Mouse (Mus musculus): ENCODE data around the gene Elavl3. TPM values are rescaled to one million over a fixed set of nuclear protein-coding genes. Genes with fewer than 3 reads are reported as not detected.

The Elavl3 gene
- polyA plus RNA-seq (2014; fragmentation: Illumina TruSeq; extraction: RNeasy Lipid Tissue Mini Kit (QIAGEN cat#74804); ENCODE audit: low read depth, low replicate concordance), result 1.4 TPM

GRCm38 (mm10) chr9:22051958-22052254 is at the start of gene Elavl3:
TSS of gene Elavl3 (minus strand) at chr9:22052023.

DNA sequence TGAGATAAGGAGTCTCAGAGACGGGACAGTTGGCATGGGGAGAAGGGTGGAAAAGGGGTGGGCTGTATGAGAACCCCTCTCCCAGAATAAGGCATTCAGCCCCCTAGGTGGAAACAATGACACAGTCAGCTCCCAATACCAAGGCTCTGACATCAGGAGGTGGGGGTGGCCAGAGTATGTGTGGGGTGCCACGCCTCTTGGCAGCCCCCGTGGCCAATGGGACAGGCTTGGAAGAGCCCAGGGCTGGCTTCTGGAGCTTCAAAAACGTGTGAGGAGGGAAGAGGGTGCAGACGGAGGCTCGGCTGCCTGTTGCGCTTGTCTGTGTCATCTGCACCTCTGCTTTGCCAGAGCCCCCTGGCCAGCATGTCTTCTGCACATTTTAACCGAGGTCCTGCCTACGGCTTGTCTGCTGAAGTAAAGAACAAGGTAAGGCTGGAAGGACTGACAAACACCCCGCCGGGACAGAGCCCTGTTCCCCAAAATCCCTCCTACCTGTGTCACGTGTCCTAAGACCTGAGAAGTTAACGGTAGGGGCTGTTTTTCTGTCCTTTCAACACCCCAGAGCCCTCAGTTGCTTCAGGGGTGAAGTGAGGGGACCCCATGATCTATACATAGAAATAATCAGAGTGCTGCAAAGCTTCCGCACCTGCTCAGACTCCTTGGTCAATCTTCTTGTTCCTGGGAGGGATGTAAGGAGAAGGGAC is 47.3 kb upstream of the Elavl3 start, which contains the start of gene Cnn1:
Gene Cnn1, plus strand, starts transcription at position 224 of the 704 bp plus-strand sequence.

DNA sequence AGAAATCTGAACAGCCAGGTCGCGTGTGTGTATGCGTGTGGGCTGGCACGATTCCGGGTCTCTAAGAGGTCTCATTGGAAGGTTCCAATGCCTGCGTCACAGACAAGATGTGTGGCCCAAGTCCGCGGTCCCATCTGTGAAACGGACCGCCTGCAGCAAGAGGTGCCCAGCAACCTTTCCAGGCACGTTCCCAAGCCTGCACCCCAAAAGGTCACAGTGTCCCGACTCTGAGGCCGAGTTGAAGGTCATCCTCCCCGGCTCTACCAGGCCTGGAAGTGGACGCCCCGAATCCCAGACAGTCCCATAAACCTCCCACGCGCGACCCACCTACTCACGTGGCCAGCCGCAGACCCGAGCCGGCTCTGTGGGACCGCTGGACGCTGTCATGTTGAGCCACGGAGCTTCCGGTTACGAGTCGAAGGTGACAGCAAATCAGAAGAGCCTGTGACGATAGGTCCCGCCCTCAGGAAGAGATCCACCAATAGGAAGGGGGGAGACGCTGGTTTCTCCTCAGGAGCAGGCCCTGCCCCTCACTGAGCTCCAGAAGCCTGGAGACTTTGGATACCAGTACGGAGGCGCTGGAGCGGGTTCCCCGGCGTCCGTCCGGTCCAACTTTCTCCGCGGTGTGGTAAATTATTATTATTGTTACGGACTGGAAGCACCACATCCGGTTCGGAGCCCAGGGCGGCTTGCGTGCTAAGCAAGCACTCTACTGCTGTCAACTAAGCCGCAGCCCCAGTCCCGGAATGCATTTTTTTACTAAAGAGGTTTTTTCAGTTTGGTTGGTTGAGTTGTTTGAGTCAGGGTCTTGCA is 33.4 kb upstream of the Elavl3 start, which contains the start of gene Ecsit:
Gene Ecsit, minus strand, starts transcription at position 417 of the 813 bp plus-strand sequence.

GRCm38 (mm10) chr9:22070791-22071573 is 19.2 kb upstream of the Elavl3 start, which contains the start of the genes Gm49318 and Zfp653:
TSS of gene Gm49318 (minus strand) at chr9:22071259.
TSS of gene Zfp653 (minus strand) at chr9:22071376.

DNA sequence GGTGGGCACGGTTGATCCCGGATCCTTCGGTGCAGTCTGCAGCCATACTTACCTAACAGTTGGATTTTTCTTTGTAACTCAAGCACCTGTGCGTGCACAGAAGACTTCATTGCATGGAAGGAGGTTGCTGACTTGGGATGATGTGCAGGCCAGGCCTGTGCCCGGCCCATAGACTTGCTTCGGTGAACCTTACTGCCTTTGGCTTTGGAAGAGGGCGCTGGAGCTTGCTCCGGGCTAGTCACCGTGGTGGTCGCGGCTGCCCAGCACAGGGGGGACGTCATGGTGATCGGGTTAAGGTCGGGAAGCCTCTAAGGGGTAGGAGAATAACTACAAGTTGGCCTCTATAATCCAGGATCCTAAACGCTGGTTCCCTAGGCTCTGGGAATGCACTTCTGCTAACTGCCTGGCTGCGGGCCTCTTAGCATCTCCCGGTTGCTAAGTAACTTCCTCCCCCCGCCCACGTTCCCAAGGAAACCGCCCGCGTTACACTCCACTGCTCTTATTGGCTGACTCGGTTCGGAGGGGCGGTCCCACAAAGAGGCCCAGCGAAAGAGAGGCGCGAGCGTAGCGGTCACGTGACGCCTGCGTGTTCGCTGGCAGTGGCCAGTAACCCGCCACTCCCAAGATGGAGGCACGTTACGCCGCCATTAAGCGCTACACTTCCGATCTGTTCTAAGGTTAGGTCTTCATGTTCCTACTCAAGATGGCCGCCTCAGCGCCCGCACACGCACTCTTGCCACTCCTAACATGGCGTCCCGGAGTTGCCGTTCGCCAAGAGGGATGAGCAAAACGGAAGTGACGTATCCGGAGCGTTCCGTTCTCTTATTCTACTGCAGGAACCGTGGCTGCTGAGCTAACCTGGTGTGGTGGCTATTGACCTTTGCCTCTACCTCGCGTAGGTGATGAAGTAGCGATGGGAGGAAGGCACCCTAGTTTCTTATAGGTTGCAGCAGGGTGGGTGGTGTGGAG is 49.3 kb downstream of the Elavl3 start, which contains the start of the genes Ccdc151 and Prkcsh:
Gene Ccdc151, minus strand, starts transcription at position 441 of the 969 bp plus-strand sequence.
Gene Prkcsh, plus strand, starts transcription at position 613 of the 969 bp plus-strand sequence.

DNA sequence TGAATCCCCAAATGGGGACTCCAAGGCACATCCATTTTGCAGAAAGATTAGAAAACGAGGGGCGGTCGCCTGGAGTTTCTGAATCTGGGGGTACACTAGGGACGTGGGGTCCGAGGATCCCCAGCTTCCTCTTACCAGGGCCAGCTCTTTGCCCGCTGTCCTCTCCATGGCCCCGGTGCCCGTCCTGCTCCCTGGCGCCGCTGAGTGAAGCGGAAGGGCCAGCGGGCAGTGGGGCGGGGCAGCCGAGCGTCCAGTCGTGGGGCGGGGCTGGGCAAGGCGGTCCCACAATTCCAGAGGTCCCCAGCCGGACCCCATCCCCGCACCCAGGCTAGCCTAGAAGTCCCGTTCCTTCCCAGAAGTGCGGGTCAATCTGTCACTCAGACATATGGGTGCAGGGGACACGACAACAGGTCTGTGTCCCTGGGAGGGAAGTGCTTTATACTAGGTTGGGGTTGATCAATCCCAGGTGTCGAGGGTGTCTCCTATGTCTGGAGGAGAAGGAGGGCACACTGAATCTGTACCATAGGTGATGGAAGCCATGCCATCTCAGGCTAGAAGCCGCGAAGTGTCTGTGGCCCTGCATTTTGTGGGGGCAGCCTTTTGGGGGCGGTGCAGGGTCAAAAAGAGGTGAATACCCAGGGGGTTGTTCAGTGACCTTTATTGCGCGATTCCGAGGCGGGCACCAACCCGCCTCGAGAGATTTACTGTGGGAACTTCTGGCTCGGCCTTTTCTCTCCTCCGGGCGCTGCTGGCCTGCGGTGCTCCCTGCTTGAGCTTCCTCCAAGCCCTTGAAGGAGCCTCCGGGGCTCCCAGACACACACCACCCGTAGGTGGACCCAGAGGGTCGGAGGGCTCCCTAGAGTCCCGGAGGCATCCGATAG is 62.4 kb downstream of the Elavl3 start, which contains the start of gene Rgl3:
Gene Rgl3, minus strand, starts transcription at position 217 of the 881 bp plus-strand sequence.

Other genes with a start within 250 kb of the Elavl3 start
- not detected for gene Angptl8, start 216.5 kb downstream of the Elavl3 start, polyA plus RNA-seq (2014; fragmentation: Illumina TruSeq; extraction: RNeasy Lipid Tissue Mini Kit (QIAGEN cat#74804); ENCODE audit: low read depth, low replicate concordance)
- gene Dock6, start 199.4 kb downstream of the Elavl3 start, polyA plus RNA-seq (2014; fragmentation: Illumina TruSeq; extraction: RNeasy Lipid Tissue Mini Kit (QIAGEN cat#74804); ENCODE audit: low read depth, low replicate concordance), result 3.1 TPM
- gene Rab3d, start 133.8 kb downstream of the Elavl3 start, polyA plus RNA-seq (2014; fragmentation: Illumina TruSeq; extraction: RNeasy Lipid Tissue Mini Kit (QIAGEN cat#74804); ENCODE audit: low read depth, low replicate concordance), result 1.1 TPM
- gene Ccdc159, start 124.6 kb downstream of the Elavl3 start, polyA plus RNA-seq (2014; fragmentation: Illumina TruSeq; extraction: RNeasy Lipid Tissue Mini Kit (QIAGEN cat#74804); ENCODE audit: low read depth, low replicate concordance), result 12.3 TPM
- gene Tmem205, start 124.5 kb downstream of the Elavl3 start, polyA plus RNA-seq (2014; fragmentation: Illumina TruSeq; extraction: RNeasy Lipid Tissue Mini Kit (QIAGEN cat#74804); ENCODE audit: low read depth, low replicate concordance), result 4.8 TPM
- gene Plppr2, start 115.0 kb downstream of the Elavl3 start, polyA plus RNA-seq (2014; fragmentation: Illumina TruSeq; extraction: RNeasy Lipid Tissue Mini Kit (QIAGEN cat#74804); ENCODE audit: low read depth, low replicate concordance), result 1.8 TPM
- 3.8 TPM for gene Swsap1, start 96.3 kb downstream of the Elavl3 start, polyA plus RNA-seq (2014; fragmentation: Illumina TruSeq; extraction: RNeasy Lipid Tissue Mini Kit (QIAGEN cat#74804); ENCODE audit: low read depth, low replicate concordance)
- gene Epor, start 88.5 kb downstream of the Elavl3 start, polyA plus RNA-seq (2014; fragmentation: Illumina TruSeq; extraction: RNeasy Lipid Tissue Mini Kit (QIAGEN cat#74804); ENCODE audit: low read depth, low replicate concordance), result not detected
- 0.29 TPM for gene Rgl3, start 62.6 kb downstream of the Elavl3 start, polyA plus RNA-seq (2014; fragmentation: Illumina TruSeq; extraction: RNeasy Lipid Tissue Mini Kit (QIAGEN cat#74804); ENCODE audit: low read depth, low replicate concordance)
- gene Ccdc151, start 49.4 kb downstream of the Elavl3 start, polyA plus RNA-seq (2014; fragmentation: Illumina TruSeq; extraction: RNeasy Lipid Tissue Mini Kit (QIAGEN cat#74804); ENCODE audit: low read depth, low replicate concordance), result 10.7 TPM
- 4.6 TPM for gene Prkcsh, start 49.2 kb downstream of the Elavl3 start, polyA plus RNA-seq (2014; fragmentation: Illumina TruSeq; extraction: RNeasy Lipid Tissue Mini Kit (QIAGEN cat#74804); ENCODE audit: low read depth, low replicate concordance)
- gene Gm49318, start 19.2 kb upstream of the Elavl3 start, polyA plus RNA-seq (2014; fragmentation: Illumina TruSeq; extraction: RNeasy Lipid Tissue Mini Kit (QIAGEN cat#74804); ENCODE audit: low read depth, low replicate concordance), result not detected
- 0.81 TPM for gene Zfp653, start 19.4 kb upstream of the Elavl3 start, polyA plus RNA-seq (2014; fragmentation: Illumina TruSeq; extraction: RNeasy Lipid Tissue Mini Kit (QIAGEN cat#74804); ENCODE audit: low read depth, low replicate concordance)
- gene Ecsit, start 33.4 kb upstream of the Elavl3 start, polyA plus RNA-seq (2014; fragmentation: Illumina TruSeq; extraction: RNeasy Lipid Tissue Mini Kit (QIAGEN cat#74804); ENCODE audit: low read depth, low replicate concordance), result 19.2 TPM
- 5.8 TPM for gene Cnn1, start 47.2 kb upstream of the Elavl3 start, polyA plus RNA-seq (2014; fragmentation: Illumina TruSeq; extraction: RNeasy Lipid Tissue Mini Kit (QIAGEN cat#74804); ENCODE audit: low read depth, low replicate concordance)
- gene Elof1, start 65.1 kb upstream of the Elavl3 start, polyA plus RNA-seq (2014; fragmentation: Illumina TruSeq; extraction: RNeasy Lipid Tissue Mini Kit (QIAGEN cat#74804); ENCODE audit: low read depth, low replicate concordance), result 103 TPM
- gene Acp5, start 83.7 kb upstream of the Elavl3 start, polyA plus RNA-seq (2014; fragmentation: Illumina TruSeq; extraction: RNeasy Lipid Tissue Mini Kit (QIAGEN cat#74804); ENCODE audit: low read depth, low replicate concordance), result 0.66 TPM
- gene Pigyl, start 104.8 kb upstream of the Elavl3 start, polyA plus RNA-seq (2014; fragmentation: Illumina TruSeq; extraction: RNeasy Lipid Tissue Mini Kit (QIAGEN cat#74804); ENCODE audit: low read depth, low replicate concordance), result 5.6 TPM
- 0.45 TPM for gene Zfp872, start 136.1 kb upstream of the Elavl3 start, polyA plus RNA-seq (2014; fragmentation: Illumina TruSeq; extraction: RNeasy Lipid Tissue Mini Kit (QIAGEN cat#74804); ENCODE audit: low read depth, low replicate concordance)
- 32.2 TPM for gene Zfp809, start 173.7 kb upstream of the Elavl3 start, polyA plus RNA-seq (2014; fragmentation: Illumina TruSeq; extraction: RNeasy Lipid Tissue Mini Kit (QIAGEN cat#74804); ENCODE audit: low read depth, low replicate concordance)
- gene Zfp599, start 207.9 kb upstream of the Elavl3 start, polyA plus RNA-seq (2014; fragmentation: Illumina TruSeq; extraction: RNeasy Lipid Tissue Mini Kit (QIAGEN cat#74804); ENCODE audit: low read depth, low replicate concordance), result 0.32 TPM